Mouse (Mus musculus) lung, postnatal 4 days (tissue): ENCODE measurements at regions not wholly inside any gene's neighbourhood (a gene's known extent, or its start where the extent isn't known, plus 50 kb on each side); places are given as distances from the start of the nearest gene placed in this dataset.

Experiments used
- DNase-seq, 2 experiments: peaks; one replicate each; pipeline ENCODE4 v3.0.0; 2021

DNA sequence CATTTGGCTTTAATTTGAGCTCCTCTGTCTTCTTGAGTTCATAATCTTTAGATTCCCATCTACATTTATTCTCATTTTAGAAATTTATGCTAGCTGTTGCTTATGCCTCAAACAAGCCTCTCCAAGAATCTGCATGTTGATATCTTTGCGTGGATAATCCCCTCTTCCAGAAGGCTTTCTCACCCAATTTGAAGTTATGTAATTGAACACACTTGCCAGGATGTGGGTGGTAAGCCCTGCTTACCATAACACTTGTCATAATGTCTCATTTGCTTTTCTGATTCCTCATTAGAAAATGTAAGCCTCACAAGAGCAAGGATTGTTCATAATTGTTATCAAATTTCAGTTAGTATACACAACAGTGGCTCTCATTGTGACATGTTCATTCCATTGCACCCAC is 266.0 kb downstream of the Olfm4 start:
- DNase-seq: no peak

DNA sequence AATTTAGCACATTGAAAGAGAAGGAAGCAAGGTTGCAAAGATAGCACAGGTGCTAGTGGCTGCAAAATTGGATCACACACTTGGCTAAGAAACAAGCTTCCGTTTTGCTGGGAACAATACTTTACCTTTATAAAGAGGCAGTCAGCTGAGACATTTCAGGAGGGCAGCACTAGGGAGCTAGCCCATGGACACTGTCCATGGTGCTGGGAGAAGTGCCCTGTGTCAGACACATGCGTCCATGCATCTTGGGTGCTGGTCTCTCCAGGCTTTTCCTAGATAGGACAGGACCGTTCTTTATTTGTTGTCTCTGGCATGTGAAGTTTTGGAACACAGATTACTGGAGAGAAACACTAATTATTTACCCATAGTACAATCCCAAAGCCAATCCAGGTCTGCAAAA is 273.2 kb downstream of the Olfm4 start:
- DNase-seq: no peak

DNA sequence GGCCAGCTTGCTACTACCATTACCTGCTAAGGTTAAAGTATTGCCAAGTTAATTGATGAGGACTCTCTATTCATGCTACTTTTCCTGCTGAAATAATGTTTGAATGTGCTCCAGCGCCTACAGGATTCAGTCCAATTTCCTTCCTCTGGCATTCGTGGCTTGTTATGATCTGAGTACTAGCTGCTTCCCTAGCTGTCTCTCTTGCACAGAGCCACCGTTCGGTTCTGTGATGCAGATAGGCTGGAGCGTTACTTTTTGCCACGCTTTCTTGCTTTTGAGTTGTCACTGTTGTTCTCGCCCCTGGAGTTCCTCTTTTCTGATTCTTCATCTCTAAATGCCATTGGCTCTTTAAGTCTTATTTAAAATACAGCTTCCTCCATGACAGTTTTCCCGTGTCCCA is 279.3 kb downstream of the Olfm4 start:
- no peak for DNase-seq

DNA sequence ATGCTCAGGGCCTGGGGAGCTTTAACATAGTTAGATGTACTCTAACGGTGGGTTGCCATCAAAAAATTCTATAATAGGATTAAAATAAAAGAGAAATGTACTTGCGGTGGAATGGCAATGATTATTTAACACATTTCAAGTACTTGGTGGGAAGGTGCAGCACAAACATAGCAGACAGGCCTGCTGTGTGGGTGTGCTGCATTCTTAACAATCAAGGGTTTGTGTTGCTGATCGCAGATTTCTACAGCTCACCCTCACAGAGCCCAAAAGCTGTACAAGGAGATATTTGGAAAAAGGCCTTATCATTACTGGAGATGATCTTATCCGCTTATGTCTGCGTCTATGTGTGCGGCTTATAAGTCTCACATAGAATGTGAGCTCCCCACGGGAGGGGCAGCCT is 281.2 kb downstream of the Olfm4 start:
- DNase-seq: no peak

DNA sequence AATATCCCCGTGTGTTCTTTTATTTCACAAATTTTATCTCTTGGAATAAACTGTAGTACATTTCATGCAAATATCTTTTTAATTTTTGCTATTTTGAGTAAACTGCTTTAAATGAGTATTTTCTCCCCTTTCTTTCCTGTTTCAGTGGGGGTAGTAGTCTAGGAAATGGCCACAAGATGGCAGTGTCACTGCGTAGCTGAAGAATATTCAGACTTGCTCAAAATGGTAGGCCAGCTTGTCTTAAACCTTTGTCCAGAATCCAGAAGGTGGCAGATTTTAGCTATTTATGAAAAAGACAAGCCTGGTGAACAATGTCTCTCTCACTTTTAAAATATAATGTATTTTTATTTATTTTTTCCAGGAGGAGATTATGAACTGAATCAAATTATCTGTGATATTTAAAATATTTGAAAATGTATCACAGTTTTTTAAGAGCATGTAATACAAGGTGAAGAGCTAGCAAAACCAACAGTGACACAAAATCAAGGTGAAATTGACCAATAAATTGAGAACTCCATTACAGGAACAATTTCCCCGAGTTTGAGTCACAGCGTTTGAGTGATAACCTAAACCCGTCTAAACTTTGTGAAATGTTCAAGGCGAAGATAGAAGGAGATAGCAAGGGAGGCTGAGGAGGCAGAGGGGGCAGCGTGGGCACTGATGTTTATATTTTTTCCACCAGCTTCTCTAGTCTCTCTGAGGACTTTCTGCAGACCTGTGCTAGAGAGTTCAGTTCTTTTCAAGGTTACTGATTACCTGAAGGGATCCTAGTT is 285.5 kb downstream of the Olfm4 start:
- DNase-seq: peak in 1 of 2 experiments; percentile 29

DNA sequence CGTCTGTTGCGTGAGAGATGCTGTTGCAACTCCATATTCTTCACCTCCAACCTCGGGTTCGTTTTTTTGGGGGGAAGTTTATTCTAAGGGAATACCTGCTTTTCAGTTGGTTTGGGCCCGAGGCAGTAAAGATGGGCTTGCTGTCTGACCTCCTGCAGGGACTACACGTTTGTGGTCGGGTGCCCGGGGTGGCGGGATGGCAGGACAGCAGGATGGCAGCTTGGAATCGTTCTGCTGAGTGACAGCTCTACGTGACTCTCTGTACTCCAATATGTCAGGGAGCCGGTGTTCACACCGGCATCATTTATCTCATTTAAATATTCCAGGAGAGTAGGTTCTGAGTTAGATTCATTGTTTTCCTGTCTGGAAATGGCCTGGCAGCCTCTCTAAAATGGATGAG is 286.2 kb downstream of the Olfm4 start:
- no peak for DNase-seq

DNA sequence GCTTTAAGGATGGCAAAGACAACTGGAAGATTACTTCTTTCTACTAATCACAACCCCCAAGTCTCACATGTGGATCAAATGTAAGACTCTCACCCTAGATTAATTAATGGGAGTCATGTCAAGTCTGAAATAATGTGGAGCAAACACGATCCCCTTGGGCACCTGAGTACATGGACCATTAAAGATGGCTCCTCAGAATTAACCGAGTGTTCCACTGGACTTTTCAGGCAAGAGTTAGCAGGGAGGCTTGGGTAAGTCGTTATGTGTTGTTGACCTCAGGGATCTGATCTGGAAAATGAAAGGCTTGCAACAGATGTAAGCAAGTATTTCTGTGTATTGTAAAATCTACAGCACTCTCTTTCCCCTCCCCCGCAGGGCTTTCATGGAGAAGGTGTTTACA is 296.3 kb downstream of the Olfm4 start:
- DNase-seq: no peak

DNA sequence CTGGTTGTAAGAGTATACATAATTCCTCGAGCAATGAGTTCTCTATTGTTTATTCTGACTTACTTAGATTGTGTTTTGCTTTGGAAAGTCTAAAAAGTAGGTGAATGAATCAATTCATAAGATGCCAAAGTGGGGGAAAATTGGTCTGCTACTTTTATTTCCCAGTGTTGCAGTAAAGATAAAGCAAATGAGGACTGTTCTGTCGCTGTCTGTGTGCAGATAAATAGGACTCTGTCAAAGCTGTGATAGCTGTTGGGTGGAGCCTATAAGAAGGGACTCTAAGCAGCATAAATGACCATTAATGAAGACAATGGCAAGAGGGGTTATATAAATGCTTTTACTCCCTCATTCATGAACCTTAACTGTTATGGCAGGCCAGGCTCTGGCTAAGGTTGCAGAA is 299.8 kb downstream of the Olfm4 start:
- no peak for DNase-seq

DNA sequence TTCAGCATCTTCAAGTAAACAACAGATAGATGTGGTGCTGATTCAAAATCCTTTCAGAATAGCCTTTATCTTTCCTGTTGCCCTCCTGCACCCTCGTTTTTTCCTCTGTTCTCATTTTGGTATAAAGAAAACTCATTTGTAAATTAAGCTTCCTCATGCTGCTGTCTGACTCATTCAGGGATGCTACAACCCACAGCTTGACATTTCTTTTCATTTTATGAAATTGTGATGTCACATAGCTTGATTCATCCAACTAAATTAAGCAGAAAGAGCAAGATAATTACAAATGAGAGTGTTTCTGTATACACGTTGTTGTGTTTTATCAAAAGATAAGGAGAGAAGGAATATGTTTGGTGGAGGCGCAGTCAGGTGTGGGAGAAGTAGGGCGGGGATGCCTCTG is 307.5 kb downstream of the Olfm4 start:
- no peak for DNase-seq

DNA sequence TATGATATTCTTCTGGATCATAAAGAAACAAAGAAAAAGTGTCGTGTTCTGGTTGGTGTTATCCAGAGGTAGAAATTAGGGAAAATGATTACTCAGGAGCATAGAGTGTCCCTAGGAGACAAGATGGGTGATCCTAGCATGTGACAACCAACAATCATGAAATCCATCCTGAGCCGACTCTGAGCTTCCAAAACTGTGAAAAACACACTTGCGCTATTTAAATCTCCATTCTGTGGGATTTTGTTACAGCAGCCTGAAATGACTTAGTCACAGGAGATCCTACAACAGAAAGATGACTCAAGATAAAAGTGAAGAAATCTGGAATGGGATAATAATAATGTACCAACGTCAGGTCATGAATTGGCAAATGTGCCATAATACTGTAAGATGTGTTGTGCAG is 309.5 kb downstream of the Olfm4 start:
- DNase-seq: no peak

DNA sequence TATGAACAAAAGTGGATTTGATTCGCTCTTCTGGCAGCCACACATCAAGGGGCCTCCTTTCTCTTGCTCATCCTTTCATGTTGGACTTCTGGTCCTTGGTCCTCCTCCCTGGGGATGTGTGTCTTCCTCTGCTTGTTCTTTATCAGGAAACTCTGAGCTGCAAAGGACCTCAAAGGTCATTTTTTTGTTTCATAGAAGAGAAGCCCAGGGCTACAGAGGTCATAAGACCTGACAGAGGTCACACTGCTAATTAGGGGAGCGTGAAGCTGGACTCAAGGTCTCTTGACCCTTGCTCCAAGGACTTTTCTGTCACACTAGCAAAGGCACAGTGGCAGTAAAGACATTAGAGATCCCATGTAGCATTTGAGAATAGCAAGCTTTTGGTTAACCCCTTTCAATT is 345.8 kb downstream of the Olfm4 start:
- no peak for DNase-seq

DNA sequence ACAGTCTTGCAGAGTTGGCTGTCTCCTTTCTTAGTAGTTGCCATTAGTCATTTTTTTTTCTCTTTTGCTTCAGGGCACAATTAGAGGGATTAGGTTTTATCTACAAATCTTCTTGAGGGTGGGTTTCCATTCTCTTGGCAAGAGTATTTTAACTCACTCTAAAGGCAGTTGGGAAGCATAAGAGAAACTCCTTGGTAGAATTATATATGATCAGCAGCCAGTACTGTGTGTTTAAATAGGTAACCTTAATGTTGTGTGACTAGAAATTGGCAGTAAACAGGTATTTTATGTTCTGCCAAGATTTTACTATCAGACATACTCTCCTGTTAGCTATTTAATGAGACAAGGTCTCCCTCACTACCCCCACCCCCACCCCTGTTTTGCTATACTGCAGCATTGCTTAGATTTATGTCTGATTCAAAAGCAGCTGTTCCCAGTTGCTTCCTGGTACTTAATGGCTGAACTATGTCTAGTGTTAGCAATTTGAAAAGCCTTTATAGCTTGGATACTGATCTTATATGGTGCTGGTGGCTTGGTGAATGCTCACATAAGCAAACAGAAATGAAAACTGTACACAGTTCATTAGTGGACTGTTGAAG is 378.2 kb downstream of the Olfm4 start:
- DNase-seq: no peak

DNA sequence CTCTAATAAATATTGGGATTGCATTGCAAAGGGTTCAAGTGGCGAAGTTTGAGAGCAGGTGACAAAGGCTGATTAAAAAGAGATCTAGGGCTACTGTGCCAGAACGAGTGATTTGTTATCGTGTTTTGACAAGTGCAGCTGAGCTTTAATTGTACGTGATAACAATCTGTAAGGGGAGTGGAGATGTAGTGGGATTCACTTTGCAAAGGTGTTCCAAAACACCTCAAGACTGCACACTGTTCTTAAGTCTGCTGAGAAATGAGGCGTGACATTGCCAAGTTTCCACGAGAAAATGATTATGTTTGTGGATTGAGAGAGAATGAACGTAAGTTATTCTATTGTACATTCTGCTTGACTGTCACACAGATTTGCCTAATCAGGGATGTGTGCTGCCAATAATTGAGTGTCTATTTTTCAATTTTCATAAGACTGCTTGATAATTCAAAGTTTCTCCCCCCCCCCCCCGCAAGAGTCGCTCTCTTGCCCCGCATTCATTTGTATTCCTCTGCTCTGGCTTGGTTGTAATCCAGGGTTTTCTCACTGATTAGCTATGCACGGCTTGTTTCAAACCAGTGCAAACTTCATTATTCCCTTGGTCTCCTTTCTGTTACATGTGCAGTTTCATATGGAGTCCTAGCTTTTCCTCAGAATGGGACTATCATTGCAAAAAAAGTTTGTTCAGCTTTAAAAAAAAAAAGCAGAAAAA is 385.7 kb downstream of the Olfm4 start:
- DNase-seq: no peak

DNA sequence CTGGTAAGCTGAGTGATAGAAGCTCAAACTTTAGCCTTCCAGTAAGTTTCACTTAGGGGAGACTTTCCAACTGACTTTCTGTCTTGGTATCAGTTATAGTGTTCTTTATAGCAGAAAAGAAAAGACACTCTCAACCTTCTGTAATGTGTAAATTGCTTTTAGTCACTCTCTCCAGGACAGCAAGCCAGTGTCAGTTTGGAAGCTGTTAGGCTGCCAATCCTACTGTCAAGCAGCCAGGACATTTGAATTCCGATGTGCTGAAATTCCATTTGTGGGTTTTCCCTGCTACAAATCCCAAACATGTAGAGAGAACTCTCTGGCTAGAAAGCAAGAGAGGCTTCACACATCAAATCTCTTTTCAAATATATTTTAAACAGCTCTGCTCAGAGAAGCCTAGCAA is 390.4 kb downstream of the Olfm4 start:
- DNase-seq: no peak

DNA sequence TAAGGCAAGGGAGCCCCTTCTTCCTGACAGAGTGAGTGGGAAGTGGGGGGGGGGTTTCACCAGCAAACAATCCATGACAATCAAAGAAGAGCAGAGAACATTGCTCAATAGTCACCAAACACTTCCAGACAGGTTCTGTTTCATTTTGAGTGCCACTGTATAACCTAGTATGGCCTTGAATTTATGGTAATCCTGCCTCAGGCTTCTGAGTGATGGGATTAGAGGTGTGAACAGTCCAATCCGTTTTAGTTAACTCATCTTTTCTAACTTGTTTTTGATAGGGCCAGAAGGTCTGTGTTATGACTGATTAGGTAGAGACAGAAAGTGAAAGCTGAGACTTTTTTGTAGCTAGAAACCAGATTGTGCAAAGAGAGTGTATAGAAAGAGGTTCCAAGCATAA is 393.2 kb downstream of the Olfm4 start:
- DNase-seq: no peak

DNA sequence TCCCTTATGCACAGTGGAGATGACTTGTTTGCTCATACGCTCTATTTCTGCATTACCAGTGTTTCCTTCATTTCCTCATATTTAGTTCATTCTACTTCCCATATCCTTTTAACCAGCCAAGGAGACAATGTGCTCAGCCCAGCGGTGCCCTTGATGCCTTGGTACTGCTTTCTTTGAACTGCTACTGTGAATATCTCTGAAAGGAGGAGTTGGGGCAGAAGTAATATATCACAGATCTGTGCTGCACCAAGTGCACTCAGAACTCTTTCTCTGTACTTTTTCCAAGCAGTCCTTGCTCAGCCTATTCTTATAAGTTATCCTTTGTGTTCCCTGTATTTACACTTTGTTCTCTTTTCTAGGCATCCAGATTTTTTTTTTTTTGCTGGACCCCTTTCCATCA is 407.5 kb downstream of the Olfm4 start:
- no peak for DNase-seq

DNA sequence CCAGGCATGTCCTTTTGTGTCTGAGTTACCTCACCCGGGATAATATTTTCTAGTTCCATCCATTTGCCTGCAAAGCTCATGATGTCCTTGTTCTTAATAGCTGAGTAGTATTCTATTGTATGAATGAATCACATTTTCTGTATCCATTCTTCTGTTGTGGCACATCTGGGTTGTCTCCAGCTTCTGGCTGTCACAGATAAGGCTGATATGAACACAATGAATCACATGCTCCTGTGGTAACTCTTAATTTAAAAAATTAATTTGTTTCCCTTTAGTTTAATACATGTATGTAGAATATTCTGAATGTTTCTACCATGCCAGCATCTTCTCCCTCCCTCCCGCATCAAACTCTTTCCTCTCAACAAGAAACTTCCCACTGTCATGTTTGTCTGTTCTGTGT is 424.4 kb downstream of the Olfm4 start:
- no peak for DNase-seq

DNA sequence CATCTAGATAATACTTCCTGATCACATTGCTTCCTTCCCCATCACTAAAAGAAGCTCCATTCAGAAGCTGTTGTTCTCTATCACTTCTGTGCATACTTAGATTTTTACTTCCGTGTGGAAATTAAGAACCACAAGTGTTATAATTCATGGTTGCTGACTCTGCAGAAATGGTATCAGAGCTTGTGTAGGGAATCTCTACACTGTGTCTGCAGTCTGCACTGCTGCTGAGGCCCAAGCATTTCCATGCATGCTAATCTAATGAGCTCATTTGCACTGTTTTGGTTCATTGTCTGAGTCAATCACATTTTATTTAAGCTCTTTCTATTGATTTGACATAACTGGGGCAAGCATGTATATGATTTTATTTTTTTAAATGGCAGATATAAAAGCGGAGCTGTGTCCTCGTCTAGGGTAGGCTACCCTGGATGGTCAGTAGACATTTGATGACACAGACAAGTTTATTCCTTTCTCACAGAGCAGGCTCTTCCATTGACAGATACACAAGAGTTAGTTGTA is 435.0 kb downstream of the Olfm4 start:
- DNase-seq: no peak

DNA sequence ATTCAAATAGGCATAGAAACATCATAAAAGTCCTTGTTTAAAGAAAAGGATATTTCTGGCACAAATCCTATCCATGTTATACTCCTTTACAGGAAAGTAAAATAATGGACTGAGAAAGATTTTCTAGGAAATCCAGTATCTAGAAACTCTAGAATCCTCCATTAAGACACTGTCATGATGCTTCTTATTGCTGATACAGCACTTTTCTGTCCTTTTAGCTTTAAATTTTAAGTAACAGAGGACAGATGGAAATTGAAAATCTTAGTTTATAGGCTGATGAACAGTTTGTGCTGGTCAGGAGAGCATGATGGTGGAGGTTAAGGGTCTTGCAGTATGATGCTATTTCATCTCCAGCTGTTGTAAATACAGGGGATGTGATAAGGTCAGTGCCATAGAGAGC is 459.9 kb downstream of the Olfm4 start:
- DNase-seq: no peak

DNA sequence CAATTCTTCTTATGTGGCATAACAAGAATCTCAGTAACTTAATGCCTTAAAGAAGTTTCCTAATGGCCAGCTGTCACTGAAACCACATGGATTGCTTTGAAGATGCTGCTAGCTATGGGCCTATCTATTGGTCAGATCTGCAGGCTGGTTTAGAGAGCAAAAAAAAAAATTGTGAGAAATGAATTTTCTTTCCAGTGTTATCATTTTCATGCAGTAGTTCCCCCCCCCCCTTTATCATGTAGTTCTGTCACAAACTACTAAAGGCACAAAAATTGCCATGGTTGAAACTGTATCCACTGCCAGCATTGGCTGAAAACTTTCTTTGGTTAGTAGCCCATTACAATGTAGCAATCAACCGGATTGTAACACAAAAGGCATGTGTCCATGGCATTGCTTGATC is 487.6 kb downstream of the Olfm4 start:
- DNase-seq: no peak

DNA sequence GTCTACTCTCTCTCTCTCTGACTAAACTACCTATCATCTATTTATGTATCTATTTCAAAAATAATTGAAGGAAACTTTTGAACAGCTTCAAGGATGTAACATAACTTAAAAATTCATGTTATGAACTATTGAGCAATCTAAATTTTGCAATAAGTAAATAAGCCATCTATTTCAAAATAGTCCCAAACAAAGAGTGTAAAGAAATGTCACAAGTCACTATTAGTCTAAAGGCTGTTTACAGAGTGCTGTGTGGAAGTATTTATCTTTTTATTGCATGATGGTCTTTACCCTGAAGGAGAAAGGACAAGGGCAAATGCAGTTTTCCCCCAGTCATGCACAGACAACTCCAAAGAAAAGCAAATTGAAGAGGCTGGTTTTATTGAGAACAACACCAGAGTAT is 496.0 kb downstream of the Olfm4 start:
- no peak for DNase-seq

DNA sequence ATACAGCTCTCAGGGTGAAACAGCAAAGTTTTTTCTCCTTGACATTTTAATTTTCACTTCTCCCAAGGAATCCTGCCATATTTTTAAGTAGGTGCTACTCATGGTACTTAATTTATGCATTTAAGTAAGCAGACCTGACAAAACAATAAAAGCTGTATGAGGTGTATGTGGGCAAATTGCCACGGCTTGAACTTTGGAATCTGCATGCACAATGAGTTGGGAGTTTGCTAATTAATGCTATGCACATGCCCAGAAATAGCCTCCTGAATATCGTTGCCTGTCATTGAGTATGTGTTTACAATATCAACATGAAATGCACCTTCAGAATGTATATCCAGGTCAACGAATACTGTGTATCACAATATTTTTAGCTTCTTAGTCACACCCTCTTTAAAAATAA is 498.9 kb downstream of the Olfm4 start:
- DNase-seq: no peak

DNA sequence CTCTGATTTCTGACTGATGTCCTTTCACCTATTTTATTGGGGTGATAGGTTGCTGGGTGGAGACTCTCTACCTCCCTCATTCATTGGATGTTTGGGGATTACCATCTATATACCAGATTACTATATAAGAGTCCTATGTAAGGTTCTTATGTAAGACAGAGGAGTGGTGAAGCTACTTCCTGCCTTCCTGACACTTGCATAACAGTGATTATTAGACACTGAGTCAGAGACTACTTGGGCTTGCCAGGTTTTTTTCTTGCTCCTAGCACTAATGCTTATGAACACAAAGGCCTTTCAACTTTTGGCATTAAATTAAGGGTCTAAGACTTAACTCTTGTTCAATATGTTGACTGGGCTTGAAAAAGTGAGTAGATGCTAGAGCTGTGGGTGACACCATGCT is 500.4 kb downstream of the Olfm4 start:
- DNase-seq: no peak

DNA sequence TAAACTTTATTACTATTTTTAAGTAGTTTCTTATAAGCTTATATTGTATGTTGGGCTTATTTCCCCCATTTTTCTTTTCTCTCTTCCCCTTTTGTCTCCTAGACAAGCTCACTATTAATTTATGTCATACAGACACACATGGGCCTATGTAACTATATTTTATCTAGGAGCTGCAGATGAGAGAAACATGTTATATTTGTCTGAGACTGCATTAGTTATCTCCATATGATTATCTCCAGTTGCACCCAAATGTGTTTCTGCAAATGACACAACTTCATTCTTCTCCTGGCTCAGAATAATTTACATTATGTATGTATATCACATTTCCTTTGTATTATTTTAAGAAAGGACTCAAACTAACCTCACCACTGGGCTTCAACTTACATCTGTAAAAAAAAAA is 501.3 kb downstream of the Olfm4 start:
- DNase-seq: no peak
